Mouse (Mus musculus) embryonic facial prominence, embryonic 14.5 days (tissue): Measurements from ENCODE around the gene Dolpp1. TPM values are rescaled to one million over a fixed set of nuclear protein-coding genes. Genes with fewer than 3 reads are reported as not detected.

Experiments used
- ATAC-seq: fragments of 200-750 bp; cut with Nextera tagmentation; 2 replicates; pipeline ENCODE4 v1.8.0; 2017; ENCODE audit warnings: low read depth, moderate number of reproducible peaks, moderate TSS enrichment
- DNase-seq: peaks from one replicate; pipeline ENCODE4 v3.0.0-alpha.2; 2015; ENCODE audit warnings: low spot score
- H3K27ac ChIP-seq: fragments of 300-500 bp; sonication (generic); replicated peaks from 2 replicates; pipeline ENCODE4 v1.5.1; 2014; ENCODE audit warnings: low read depth, mild to moderate bottlenecking, low read length, moderate library complexity
- H3K27me3 ChIP-seq: fragments of 300-500 bp; sonication (generic); replicated peaks from 2 replicates; pipeline ENCODE4 v1.6.1; 2014; ENCODE audit warnings: low read length; ENCODE audit not compliant: control insufficient read depth, insufficient read depth
- H3K36me3 ChIP-seq: fragments of 300-500 bp; sonication (generic); 2 replicates; pipeline ENCODE4 v1.6.1; 2014; ENCODE audit warnings: low read length, mixed read lengths; ENCODE audit not compliant: control insufficient read depth, insufficient read depth
- H3K4me1 ChIP-seq: fragments of 300-500 bp; sonication (generic); 2 replicates; pipeline ENCODE4 v1.6.1; 2014; ENCODE audit warnings: antibody characterized with exemption, low read length; ENCODE audit not compliant: control insufficient read depth, insufficient read depth
- H3K4me2 ChIP-seq: fragments of 300-500 bp; sonication (generic); 2 replicates; pipeline ENCODE4 v1.6.1; 2014; ENCODE audit warnings: low read depth, mild to moderate bottlenecking, low read length, moderate library complexity, mixed read lengths
- H3K4me3 ChIP-seq: fragments of 300-500 bp; sonication (generic); 2 replicates; pipeline ENCODE4 v1.5.1; 2014; ENCODE audit warnings: low read depth, mild to moderate bottlenecking, low read length
- H3K9ac ChIP-seq: fragments of 300-500 bp; sonication (generic); 2 replicates; pipeline ENCODE4 v1.6.1; 2014; ENCODE audit warnings: low read depth, mild to moderate bottlenecking, low read length, moderate library complexity, mixed read lengths
- H3K9me3 ChIP-seq: fragments of 300-500 bp; sonication (generic); 2 replicates; pipeline ENCODE4 v1.6.1; 2016; ENCODE audit warnings: low read length; ENCODE audit not compliant: control insufficient read depth
- WGBS: fragments of 180-500 bp; shearing (Covaris S2); extraction: QIAGEN DNeasy Blood & Tissue Kit; methylation state at CpG from one replicate; pipeline ENCODE4 v1.1.7; 2014; 5-methylcytosine and 5-hydroxymethylcytosine counted together
- polyA plus RNA-seq: library from polyadenylated mRNA; unstranded; fragments of >200 nt; fragmentation: Nextera tagmentation; extraction: Ambion mirVana; gene quantifications from 2 replicates; pipeline ENCODE4 v1.2.1, GENCODE M21; 2014

Dolpp1 gene
- polyA plus RNA-seq, 1 experiment from 2014 or later: 29.0 TPM

GRCm38 (mm10) chr2:30366203-30366602 lies 25.9 kb upstream of the Dolpp1 start:
- peaks cover 47% of the 10 kb centered on the region for H3K36me3 ChIP-seq
- no peak overlapping the region for H3K9ac ChIP-seq
- 78% methylated on average over 5 of the region's 5 CpGs for WGBS
- H3K27ac ChIP-seq: no peak overlapping the region
- no peak for DNase-seq
- H3K4me1 ChIP-seq: peaks cover 11% of the 10 kb centered on the region
- no peaks in the 10 kb centered on the region for H3K27me3 ChIP-seq
- H3K4me2 ChIP-seq: no peak overlapping the region
- H3K9me3 ChIP-seq: no peaks in the 10 kb centered on the region
- no peak for ATAC-seq
- H3K4me3 ChIP-seq: no peak overlapping the region

GRCm38 (mm10) chr2:30371544-30371943 lies 20.5 kb upstream of the Dolpp1 start:
- ATAC-seq: no peak

DNA sequence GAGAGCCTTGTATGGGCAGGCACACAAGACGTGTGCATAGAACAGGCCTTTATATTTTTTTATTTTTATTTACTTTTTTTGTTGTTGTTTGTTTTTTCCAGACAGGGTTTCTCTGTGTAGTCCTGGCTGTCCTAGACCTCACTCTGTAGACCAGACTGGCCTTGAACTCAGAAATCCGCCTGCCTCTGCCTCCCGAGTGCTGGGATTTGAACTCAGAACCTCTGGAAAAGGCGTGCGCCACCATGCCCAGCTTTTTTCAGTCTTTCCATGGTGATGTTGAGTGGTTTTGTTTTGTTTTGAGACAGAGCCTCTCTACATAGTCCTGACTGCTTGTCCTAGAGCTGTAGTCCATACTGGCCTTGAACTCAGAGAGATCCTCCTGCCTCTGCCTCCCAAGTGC lies 19.3 kb upstream of the Dolpp1 start:
- no peak for ATAC-seq
- H3K4me3 ChIP-seq: no peak overlapping the region
- 95% methylated on average over 5 of the region's 5 CpGs for WGBS

More at GRCm38 (mm10) chr2:30371544-30371943, 20.5 kb upstream of the Dolpp1 start:
- Histone ChIP-seq H3K4me2 (no peak overlapping the region), H3K27ac (no peak overlapping the region), H3K9me3 (no peaks in the 10 kb centered on the region), H3K4me3 (no peak overlapping the region), H3K27me3 (no peaks in the 10 kb centered on the region), H3K9ac (no peak overlapping the region), H3K36me3 (peaks cover 97% of the 10 kb centered on the region), H3K4me1 (no peaks in the 10 kb centered on the region)
- 95% methylated on average over 8 of the region's 8 CpGs for WGBS
- no peak for DNase-seq

GRCm38 (mm10) chr2:30375893-30376292 lies 16.2 kb upstream of the Dolpp1 start:
- Histone ChIP-seq H3K9me3 (no peaks in the 10 kb centered on the region), H3K27me3 (no peaks in the 10 kb centered on the region), H3K27ac (no peak overlapping the region), H3K9ac (no peak overlapping the region), H3K4me1 (no peaks in the 10 kb centered on the region), H3K36me3 (peaks cover 95% of the 10 kb centered on the region), H3K4me3 (no peak overlapping the region), H3K4me2 (no peak overlapping the region)
- ATAC-seq (no peak), DNase-seq (no peak)
- 94% methylated on average over 10 of the region's 10 CpGs for WGBS

More for the DNA sequence above, 19.3 kb upstream of the Dolpp1 start:
- H3K4me2 ChIP-seq: no peak overlapping the region
- no peak for DNase-seq
- no peak overlapping the region for H3K9ac ChIP-seq
- H3K36me3 ChIP-seq: peaks cover 97% of the 10 kb centered on the region
- H3K27me3 ChIP-seq: no peaks in the 10 kb centered on the region
- H3K27ac ChIP-seq: no peak overlapping the region
- no peaks in the 10 kb centered on the region for H3K4me1 ChIP-seq
- H3K9me3 ChIP-seq: no peaks in the 10 kb centered on the region

DNA sequence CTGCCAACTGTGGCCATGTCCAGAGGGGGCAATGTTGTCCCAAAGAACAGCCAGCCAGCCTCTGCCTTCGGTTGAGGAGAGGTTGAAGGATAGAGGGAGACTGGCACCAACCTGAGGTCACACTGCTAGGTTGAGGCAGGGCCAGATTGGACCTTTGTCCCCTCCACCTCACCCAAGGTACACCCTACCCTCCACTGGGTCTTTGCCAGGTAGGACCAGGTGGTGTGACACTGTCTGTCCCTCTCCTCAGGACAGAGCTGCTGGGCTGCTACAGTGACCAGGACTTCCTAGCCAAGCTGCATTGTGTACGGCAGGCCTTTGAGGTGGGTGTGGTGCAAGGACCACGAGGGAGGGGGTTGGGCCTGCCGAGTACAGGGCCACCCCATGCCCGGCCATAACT lies 14.3 kb upstream of the Dolpp1 start:
- Histone ChIP-seq H3K9me3 (no peaks in the 10 kb centered on the region), H3K4me3 (no peak overlapping the region), H3K9ac (no peak overlapping the region), H3K4me2 (no peak overlapping the region), H3K4me1 (no peaks in the 10 kb centered on the region), H3K36me3 (peaks cover 94% of the 10 kb centered on the region), H3K27ac (no peak overlapping the region), H3K27me3 (no peaks in the 10 kb centered on the region)
- ATAC-seq (no peak), DNase-seq (no peak)
- 78% methylated on average over 4 of the region's 5 CpGs for WGBS

DNA sequence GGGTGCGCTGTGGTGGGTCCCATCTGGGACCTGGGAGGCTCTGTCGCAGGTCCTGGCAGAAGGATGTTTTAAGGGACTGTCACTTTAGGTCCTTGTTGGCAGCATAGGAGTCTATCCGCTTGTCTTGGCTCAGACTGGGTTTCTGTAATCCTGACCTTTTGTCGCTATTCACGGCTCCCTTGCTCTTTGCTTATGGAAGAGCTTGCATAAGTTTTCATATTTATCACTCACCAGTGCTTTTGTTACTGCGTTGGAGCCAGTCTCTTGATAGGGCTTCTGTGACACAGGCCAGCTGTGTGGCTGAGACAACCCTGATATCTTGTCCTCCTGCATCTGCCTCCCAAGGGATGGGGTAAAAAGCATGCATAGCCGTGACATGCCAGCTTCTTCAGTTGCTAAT lies 12.7 kb upstream of the Dolpp1 start:
- peaks cover 94% of the 10 kb centered on the region for H3K36me3 ChIP-seq
- no peak overlapping the region for H3K4me3 ChIP-seq
- no peak for DNase-seq
- no peaks in the 10 kb centered on the region for H3K27me3 ChIP-seq
- H3K4me2 ChIP-seq: no peak overlapping the region
- H3K9me3 ChIP-seq: no peaks in the 10 kb centered on the region
- H3K4me1 ChIP-seq: no peaks in the 10 kb centered on the region
- ATAC-seq: no peak
- H3K27ac ChIP-seq: no peak overlapping the region
- WGBS: 92% methylated on average over 7 of the region's 7 CpGs
- no peak overlapping the region for H3K9ac ChIP-seq

- ATAC-seq: no peak
- H3K36me3 ChIP-seq: peaks cover 87% of the 10 kb centered on the region
- no peak overlapping the region for H3K4me3 ChIP-seq
- no peaks in the 10 kb centered on the region for H3K9me3 ChIP-seq
- no peaks in the 10 kb centered on the region for H3K27me3 ChIP-seq
- no peak overlapping the region for H3K4me2 ChIP-seq
- no peak overlapping the region for H3K9ac ChIP-seq
- 92% methylated on average over 9 of the region's 10 CpGs for WGBS
- no peaks in the 10 kb centered on the region for H3K4me1 ChIP-seq
- no peak for DNase-seq
- no peak overlapping the region for H3K27ac ChIP-seq
Observed at GRCm38 (mm10) chr2:30380564-30381376, 11.3 kb upstream of the Dolpp1 start.

DNA sequence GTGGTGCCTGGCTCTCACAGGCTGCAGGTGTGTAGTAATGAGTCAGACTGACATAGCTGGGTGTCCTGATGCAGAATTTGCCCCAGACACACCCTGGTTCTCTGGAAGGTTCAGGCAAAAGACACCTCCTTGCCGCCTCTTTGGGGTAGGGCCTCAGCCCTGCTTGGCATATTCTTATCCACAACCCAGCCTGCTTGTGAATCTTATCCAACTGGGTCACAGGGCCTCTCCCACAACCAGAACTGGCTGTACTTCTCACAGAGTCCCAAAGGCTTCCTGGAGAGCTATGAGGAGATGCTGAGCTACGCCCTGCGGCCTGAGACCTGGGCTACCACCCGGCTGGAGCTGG lies 10.7 kb upstream of the Dolpp1 start:
- Histone ChIP-seq H3K9me3 (no peaks in the 10 kb centered on the region), H3K4me3 (no peak overlapping the region), H3K4me1 (no peaks in the 10 kb centered on the region), H3K36me3 (peaks cover 81% of the 10 kb centered on the region), H3K27ac (no peak overlapping the region), H3K9ac (no peak overlapping the region), H3K27me3 (no peaks in the 10 kb centered on the region), H3K4me2 (no peak overlapping the region)
- 95% methylated on average over 4 of the region's 4 CpGs for WGBS
- DNase-seq (no peak), ATAC-seq (no peak)

- WGBS: 72% methylated on average over 5 of the region's 5 CpGs
Observed at GRCm38 (mm10) chr2:30384814-30385213, 7.2 kb upstream of the Dolpp1 start.

More at GRCm38 (mm10) chr2:30384814-30385213, 7.2 kb upstream of the Dolpp1 start:
- no peak overlapping the region for H3K4me2 ChIP-seq
- H3K4me3 ChIP-seq: no peak overlapping the region
- no peaks in the 10 kb centered on the region for H3K4me1 ChIP-seq
- H3K9ac ChIP-seq: no peak overlapping the region
- H3K27me3 ChIP-seq: no peaks in the 10 kb centered on the region
- ATAC-seq (no peak), DNase-seq (no peak)
- peaks cover 48% of the 10 kb centered on the region for H3K36me3 ChIP-seq
- H3K27ac ChIP-seq: no peak overlapping the region
- H3K9me3 ChIP-seq: no peaks in the 10 kb centered on the region
